Mouse (Mus musculus) embryonic facial prominence, embryonic 12.5 days (tissue): ENCODE results near the gene Gm9821. TPM values are rescaled to one million over a fixed set of nuclear protein-coding genes. Genes with fewer than 3 reads are reported as not detected.

Experiments
- ATAC-seq: fragments of 200-750 bp; cut with Nextera tagmentation; 2 replicates; pipeline ENCODE4 v1.8.0; 2017; ENCODE audit not compliant: insufficient number of reproducible peaks, insufficient read depth, low FRiP score, low TSS enrichment
- H3K27ac ChIP-seq: fragments of 300-500 bp; sonication (generic); 2 replicates; pipeline ENCODE4 v1.5.1; 2016; ENCODE audit warnings: mild to moderate bottlenecking
- H3K27me3 ChIP-seq: fragments of 300-500 bp; sonication (generic); 2 replicates; pipeline ENCODE4 v1.6.1; 2016; ENCODE audit warnings: mild to moderate bottlenecking, moderate library complexity
- H3K36me3 ChIP-seq: fragments of 300-500 bp; sonication (generic); 2 replicates; pipeline ENCODE4 v1.6.1; 2016; ENCODE audit warnings: mild to moderate bottlenecking
- H3K4me1 ChIP-seq: fragments of 300-500 bp; sonication (generic); 2 replicates; pipeline ENCODE4 v1.6.1; 2016
- H3K4me2 ChIP-seq: fragments of 300-500 bp; sonication (generic); replicated peaks from 2 replicates; pipeline ENCODE4 v1.6.1; 2016; ENCODE audit warnings: mild to moderate bottlenecking, moderate library complexity
- H3K4me3 ChIP-seq: fragments of 300-500 bp; sonication (generic); 2 replicates; pipeline ENCODE4 v1.5.1; 2016; ENCODE audit warnings: mild to moderate bottlenecking
- H3K9ac ChIP-seq: fragments of 300-500 bp; sonication (generic); 2 replicates; pipeline ENCODE4 v1.6.1; 2016; ENCODE audit warnings: mild to moderate bottlenecking, moderate library complexity
- H3K9me3 ChIP-seq: fragments of 300-500 bp; sonication (generic); 2 replicates; pipeline ENCODE4 v1.6.1; 2016; ENCODE audit warnings: mild to moderate bottlenecking, moderate library complexity
- WGBS: fragments of 180-500 bp; shearing (Covaris S2); methylation state at CpG from one replicate; pipeline ENCODE4 v1.1.7; 2016; 5-methylcytosine and 5-hydroxymethylcytosine counted together
- polyA plus RNA-seq: library from polyadenylated mRNA; unstranded; fragments of >200 nt; fragmentation: Nextera tagmentation; extraction: Ambion mirVana; gene quantifications from 2 replicates; pipeline ENCODE4 v1.2.1, GENCODE M21; 2016

Gm9821 gene
- polyA plus RNA-seq, 1 experiment from 2014 or later: 0.73 TPM

DNA sequence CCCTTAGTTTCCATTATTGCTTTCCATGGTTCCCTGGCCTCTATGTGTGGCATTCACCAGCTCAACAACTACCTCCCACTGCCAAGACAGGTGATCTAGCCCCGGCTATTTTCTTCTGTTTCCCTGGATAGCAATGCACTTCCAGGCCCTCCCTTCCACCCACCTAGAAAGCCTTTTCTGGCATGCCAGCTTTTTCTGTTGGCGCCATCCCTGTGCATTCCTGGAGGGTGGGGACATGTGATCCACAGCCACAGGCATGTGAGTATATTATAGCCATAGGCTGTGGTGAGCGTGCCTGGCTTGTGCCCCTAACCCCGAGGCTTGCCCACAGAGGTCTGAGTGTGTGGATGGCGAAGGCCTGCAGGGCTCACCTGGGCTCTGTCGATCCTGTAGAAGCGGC lies 9.3 kb upstream of the Gm9821 start:
- Histone ChIP-seq H3K27me3 (no peaks in the 10 kb centered on the region), H3K4me1 (peaks cover 21% of the 10 kb centered on the region), H3K4me2 (no peak overlapping the region), H3K27ac (no peak overlapping the region), H3K9me3 (no peaks in the 10 kb centered on the region), H3K36me3 (peaks cover 54% of the 10 kb centered on the region), H3K4me3 (no peak overlapping the region), H3K9ac (no peak overlapping the region)
- no peak for ATAC-seq
- 88% methylated on average over 7 of the region's 7 CpGs for WGBS

DNA sequence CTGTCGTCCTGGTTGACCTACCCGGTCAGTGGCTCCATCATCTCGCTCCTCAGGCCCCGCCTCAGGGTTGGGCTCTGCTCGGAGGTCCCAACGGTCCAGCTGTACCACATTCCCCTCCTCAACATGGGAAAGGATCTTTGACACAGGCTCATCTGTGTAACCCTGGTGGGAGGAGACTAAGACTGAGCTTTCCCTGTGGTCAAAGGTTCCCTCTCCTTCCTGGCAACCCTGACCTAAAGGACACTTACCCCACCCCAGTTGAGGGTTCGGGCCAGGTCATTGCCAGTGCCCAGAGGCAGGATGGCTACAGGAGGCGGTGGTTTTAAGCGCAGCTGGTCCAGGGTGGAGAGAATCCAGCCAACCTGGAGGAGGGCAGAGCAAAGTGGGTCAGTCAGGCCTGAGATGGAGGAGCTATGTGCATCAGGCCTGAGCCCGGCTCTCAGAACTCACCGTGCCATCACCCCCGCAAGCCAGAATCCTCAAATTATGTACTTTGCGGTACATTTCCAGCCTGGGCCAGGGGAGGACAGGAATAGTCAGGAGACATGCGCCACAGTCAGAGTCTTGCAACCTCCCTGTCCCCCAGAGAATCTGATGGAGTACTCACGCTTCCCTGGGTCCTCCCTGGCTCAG lies 6.1 kb upstream of the Gm9821 start:
- Histone ChIP-seq H3K4me3 (no peak overlapping the region), H3K27ac (no peak overlapping the region), H3K27me3 (no peaks in the 10 kb centered on the region), H3K36me3 (peaks cover 60% of the 10 kb centered on the region), H3K4me1 (peaks cover 6% of the 10 kb centered on the region; the same call in 1 of the 2 replicates), H3K4me2 (no peak overlapping the region), H3K9ac (no peak overlapping the region), H3K9me3 (no peaks in the 10 kb centered on the region)
- 82% methylated on average over 15 of the region's 15 CpGs for WGBS
- no peak for ATAC-seq

DNA sequence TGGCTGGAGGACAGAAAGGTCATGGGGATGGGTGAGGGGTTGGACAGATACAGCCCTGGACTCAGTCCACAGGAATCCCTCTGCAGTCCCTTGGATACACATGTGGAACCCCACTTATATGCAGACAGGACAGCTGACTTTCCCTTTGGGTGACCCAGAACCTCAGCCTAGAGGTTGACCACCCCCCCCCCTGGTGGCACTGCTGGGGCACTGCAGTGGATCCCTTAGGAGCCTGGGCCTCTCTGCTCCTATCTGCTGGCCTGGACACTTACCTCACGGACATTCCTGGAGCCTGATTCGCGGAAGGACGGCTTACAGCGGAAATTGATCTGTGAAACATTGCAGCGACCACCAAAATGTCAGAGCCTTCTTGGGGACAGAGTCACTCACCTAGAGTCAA lies 3.1 kb upstream of the Gm9821 start:
- Histone ChIP-seq H3K9ac (no peak overlapping the region), H3K27me3 (no peaks in the 10 kb centered on the region), H3K4me3 (no peak overlapping the region), H3K9me3 (no peaks in the 10 kb centered on the region), H3K36me3 (peaks cover 41% of the 10 kb centered on the region), H3K27ac (no peak overlapping the region), H3K4me1 (peaks cover 22% of the 10 kb centered on the region; the same call in 1 of the 2 replicates), H3K4me2 (no peak overlapping the region)
- no peak for ATAC-seq
- WGBS: 79% methylated on average over 6 of the region's 6 CpGs

DNA sequence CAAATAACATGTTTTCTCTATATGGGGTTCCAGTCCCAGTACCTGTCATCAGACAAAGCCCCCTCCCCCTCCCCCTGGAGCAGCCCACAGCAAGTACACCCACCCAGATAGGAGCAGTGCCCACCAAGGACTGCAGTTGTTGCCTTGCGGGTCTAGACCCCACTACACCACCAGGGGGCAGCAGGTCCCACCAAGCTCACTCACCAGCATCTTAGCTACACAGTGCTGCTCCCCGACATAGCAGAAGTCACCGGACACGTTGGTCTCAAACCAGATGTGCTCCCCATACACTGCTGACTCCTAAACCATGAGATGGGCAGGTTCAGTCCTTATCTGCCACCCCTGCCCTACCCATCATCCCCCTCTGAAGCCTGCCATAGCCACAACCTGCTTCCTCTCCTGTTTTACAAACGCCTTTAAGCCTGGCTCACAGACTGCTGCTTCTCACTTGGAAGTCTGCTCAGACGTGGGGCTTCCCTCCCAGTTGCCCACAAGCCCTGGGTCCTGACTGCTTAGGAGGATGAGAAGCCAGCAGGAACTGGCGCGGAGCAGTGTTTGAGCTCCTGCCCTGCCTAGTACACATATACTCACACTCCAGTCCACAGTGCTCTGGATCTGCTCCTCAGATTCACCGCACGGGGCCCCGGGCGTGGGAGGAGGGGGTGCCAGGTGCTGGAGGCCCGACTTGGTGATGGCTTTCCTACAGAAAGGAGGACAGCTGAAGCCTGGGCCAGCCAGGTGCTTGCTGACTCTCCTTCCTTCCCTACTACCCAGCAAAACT lies 1.1 kb upstream of the Gm9821 start:
- peaks cover 21% of the 10 kb centered on the region for H3K36me3 ChIP-seq
- no peaks in the 10 kb centered on the region for H3K27me3 ChIP-seq
- peak; percentile 45; the same call in 1 of the 2 replicates for ATAC-seq
- H3K4me1 ChIP-seq: peaks cover 34% of the 10 kb centered on the region
- no peaks in the 10 kb centered on the region for H3K9me3 ChIP-seq
- no peak overlapping the region for H3K4me3 ChIP-seq
- WGBS: 46% methylated on average over 13 of the region's 13 CpGs
- no peak overlapping the region for H3K4me2 ChIP-seq
- H3K9ac ChIP-seq: no peak overlapping the region
- H3K27ac ChIP-seq: no peak overlapping the region

DNA sequence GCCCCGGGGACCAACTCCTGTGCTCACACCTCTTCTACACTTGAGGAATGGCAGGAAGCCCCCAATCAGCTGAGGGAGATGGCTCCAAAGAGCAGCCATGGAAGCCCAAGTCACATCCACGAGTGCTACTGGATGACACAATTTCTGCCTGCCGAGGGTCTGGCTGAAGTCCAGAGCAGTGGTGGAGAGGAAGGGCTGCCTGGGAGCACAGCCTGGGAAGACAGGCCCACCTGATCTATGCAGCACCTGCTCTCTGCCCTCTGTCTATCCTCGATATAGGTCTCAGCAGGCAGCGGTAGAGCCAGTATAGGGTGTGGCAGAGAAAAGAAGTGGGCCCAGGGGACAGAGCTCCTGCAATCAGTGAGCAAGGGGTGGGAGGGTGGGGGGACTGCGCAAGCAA lies 1.3 kb downstream of the Gm9821 start:
- peaks cover 48% of the 10 kb centered on the region for H3K4me1 ChIP-seq
- no peak for ATAC-seq
- H3K27me3 ChIP-seq: no peaks in the 10 kb centered on the region
- 0 out of 2 replicates have a peak overlapping the region, but pooled peaks have one; percentile 2 for H3K27ac ChIP-seq
- no peak overlapping the region for H3K9ac ChIP-seq
- peaks cover 6% of the 10 kb centered on the region; the same call in 1 of the 2 replicates for H3K36me3 ChIP-seq
- no peak overlapping the region for H3K4me2 ChIP-seq
- WGBS: 66% methylated on average over 6 of the region's 6 CpGs
- H3K4me3 ChIP-seq: no peak overlapping the region
- no peaks in the 10 kb centered on the region for H3K9me3 ChIP-seq

DNA sequence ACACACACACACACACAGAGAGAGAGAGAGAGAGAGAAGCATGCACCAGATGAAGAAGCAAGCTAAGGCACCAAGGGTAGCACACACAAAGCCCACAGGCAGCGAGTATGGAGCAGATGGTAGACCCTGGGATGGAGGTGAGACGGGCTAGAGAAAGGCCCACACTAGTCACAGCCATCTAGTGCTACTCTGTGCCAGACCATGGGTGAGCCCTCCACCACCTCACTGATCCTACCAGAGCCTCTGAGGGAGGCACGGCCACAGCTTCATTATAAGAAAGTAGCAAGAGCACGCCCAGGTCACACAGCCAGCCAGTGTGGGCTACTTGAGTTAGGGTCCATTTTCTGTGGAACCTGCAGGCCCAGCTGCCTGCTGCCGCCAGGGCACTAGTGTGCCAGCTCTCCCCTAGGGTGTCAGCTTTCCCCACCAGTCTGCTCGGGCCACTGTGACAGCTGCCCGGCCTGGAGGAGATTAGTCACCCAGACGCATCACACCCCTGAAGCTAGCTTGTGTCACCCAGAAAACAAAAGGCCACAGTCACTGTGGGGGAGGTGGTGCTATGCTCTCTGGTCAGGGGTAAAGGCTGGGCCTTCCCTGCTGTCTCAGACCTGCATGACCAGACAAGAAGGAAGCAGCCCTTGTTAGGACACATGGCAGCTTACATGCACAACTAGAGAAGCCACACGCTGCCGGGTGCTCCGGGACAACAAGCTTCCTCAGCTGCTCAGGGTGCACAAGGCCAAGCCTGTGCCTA lies 2.1 kb downstream of the Gm9821 start:
- peaks cover 48% of the 10 kb centered on the region for H3K4me1 ChIP-seq
- peak overlapping the region; percentile 54; the same call in 1 of the 2 replicates for H3K27ac ChIP-seq
- no peaks in the 10 kb centered on the region for H3K9me3 ChIP-seq
- no peak overlapping the region for H3K4me2 ChIP-seq
- no peaks in the 10 kb centered on the region for H3K27me3 ChIP-seq
- H3K9ac ChIP-seq: 0 out of 2 replicates have a peak overlapping the region, but pooled peaks have one; percentile 2
- no peak overlapping the region for H3K4me3 ChIP-seq
- no peaks in the 10 kb centered on the region for H3K36me3 ChIP-seq
- 52% methylated on average over 11 of the region's 11 CpGs for WGBS
- no peak for ATAC-seq

DNA sequence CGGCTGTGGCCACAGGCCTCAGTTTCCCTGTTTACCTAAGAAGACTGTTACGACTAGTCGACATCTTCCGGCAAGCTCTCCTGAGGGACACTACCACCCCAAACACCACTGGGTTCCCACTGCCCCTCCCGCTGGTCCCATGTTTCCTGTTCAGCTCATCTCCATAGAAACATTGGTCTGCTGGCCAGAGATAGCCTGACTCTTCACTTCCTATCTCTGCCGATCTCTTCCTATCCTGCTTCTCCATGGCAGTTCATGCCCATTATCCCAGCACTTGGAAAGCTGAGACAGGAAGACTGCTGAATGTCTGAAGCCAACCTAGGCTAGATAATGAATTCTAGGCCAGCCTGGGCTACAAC lies 2.6 kb downstream of the Gm9821 start:
- Histone ChIP-seq H3K27me3 (no peaks in the 10 kb centered on the region), H3K27ac (peak overlapping the region; percentile 54; the same call in 1 of the 2 replicates)

DNA sequence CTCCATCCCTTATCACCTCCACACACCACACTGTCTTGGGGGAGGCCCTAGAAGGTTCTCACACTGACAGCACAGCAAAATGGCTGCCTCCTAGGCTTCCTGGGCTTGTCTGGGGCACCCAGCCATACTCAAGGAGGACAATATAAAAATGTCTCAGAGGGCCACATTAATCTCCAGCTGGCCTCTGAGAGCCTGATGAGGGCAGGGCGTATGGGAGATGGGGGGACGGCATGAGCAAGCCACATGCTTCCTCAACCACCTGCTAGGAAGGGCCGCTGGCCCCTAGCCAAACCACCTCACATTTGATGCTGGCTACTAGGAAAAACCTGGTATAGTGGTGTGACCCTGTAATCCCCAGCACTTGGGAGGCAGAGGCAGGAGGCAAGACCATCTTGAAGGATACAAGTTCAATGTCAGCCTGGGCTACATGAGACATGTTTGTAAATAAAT lies 3.3 kb downstream of the Gm9821 start:
- Histone ChIP-seq H3K4me2 (no peak overlapping the region), H3K9me3 (no peaks in the 10 kb centered on the region), H3K36me3 (no peaks in the 10 kb centered on the region), H3K27ac (no peak overlapping the region), H3K9ac (no peak overlapping the region), H3K4me1 (peaks cover 50% of the 10 kb centered on the region), H3K27me3 (no peaks in the 10 kb centered on the region), H3K4me3 (no peak overlapping the region)
- ATAC-seq: no peak
- 78% methylated on average over 3 of the region's 3 CpGs for WGBS

More for the DNA sequence above, 2.6 kb downstream of the Gm9821 start:
- ATAC-seq: no peak
- Histone ChIP-seq H3K4me1 (peaks cover 48% of the 10 kb centered on the region), H3K36me3 (no peaks in the 10 kb centered on the region), H3K4me2 (no peak overlapping the region), H3K4me3 (no peak overlapping the region), H3K9ac (no peak overlapping the region), H3K9me3 (no peaks in the 10 kb centered on the region)
- 78% methylated on average over 6 of the region's 6 CpGs for WGBS

DNA sequence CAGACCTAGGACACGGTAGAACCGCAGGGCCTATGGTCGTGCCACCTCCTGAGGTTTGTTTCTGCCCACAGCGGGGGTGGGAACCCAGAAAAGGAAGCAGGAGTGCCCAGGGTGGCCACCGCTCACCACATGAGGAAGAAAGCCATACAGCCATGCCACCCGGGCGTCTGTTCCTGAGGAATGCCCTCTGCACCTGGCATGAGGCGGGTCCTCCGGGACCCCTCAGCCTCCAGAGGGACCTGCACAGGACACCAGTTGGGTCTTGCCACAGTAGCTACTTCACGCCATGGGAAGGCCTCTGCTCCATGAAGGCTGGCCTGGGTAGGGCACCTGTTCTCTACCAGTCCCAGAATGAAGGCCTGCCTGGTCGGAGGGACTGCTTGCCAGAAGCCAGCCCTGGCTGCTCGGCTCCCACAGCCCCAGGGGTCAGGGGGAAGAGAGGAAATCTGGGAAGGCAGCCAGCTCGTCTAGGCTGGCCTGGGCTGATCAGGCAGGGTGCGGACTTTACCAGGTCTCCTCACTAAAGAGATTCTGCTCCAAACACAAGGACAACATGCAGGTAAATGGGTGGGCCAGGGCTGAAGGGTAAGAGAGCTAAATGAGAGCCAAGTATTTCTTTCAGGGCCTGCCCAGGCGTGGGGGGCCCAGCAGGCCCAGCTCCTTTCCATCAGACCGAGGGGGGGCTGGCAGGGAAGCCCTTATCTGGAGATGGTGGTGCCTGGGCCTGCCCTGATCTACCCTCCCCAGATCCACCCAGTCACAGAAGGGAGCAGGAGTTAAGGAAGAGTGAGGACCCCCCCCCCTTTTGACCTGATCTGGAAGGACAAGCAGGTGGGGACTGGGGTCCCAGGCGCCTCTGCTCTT lies 4.1 kb downstream of the Gm9821 start:
- H3K4me2 ChIP-seq: peak overlapping the region; percentile 43
- peak overlapping the region; percentile 75 for H3K27ac ChIP-seq
- no peaks in the 10 kb centered on the region for H3K36me3 ChIP-seq
- H3K9ac ChIP-seq: peak overlapping the region; percentile 15; the same call in 1 of the 2 replicates
- peaks cover 48% of the 10 kb centered on the region for H3K4me1 ChIP-seq
- no peaks in the 10 kb centered on the region for H3K27me3 ChIP-seq
- no peaks in the 10 kb centered on the region for H3K9me3 ChIP-seq
- peak; percentile 25 for ATAC-seq
- 65% methylated on average over 17 of the region's 17 CpGs for WGBS
- H3K4me3 ChIP-seq: peak overlapping the region; percentile 12

DNA sequence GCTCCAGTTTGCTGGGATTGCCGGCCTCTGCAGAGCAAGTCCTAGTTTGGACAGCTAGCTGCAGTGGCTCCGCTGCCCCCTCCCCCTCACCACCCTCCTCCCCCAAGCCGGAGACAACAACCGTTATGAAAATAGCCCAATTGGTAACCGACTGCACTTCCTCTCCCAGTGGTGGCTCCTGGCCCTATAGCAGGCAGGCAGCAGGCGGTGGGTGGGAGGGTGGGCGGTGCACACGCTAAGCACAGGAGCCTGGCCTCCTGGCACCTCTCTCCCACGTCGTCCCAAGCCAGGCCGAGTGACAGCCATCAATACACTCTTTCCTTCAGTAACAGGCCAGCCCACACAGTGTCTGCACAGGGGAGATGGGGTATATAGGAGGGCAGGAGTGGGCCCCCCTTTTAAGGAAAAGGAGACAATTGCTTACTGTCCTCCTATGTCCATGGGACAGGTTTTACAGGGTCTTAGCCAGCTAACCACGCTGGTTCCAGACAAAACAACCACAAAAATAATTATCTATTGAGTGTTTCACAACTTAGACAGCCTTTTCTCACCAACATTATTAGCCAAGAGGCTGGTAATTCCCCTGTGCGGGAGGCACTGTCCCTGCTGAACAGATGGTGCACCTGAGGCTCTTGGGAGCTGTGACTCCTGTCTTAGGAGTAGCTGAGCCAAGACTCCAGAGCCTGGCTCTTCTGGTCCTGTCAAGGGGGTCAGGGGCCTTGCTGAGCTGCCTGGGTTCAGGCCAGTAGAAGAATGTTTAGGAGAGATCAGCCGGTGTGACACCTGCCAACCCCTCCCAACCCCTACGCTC lies 5.0 kb downstream of the Gm9821 start:
- H3K4me2 ChIP-seq: peak overlapping the region; percentile 43
- H3K27me3 ChIP-seq: no peaks in the 10 kb centered on the region
- ATAC-seq: peak; percentile 23
- no peaks in the 10 kb centered on the region for H3K36me3 ChIP-seq
- H3K9ac ChIP-seq: no peak overlapping the region
- WGBS: 14% methylated on average over 15 of the region's 15 CpGs
- H3K4me3 ChIP-seq: peak overlapping the region; percentile 12; the same call in 1 of the 2 replicates
- no peaks in the 10 kb centered on the region for H3K9me3 ChIP-seq
- H3K27ac ChIP-seq: peak overlapping the region; percentile 75
- peaks cover 47% of the 10 kb centered on the region for H3K4me1 ChIP-seq
